8 mouse cellular contexts compared by ENCODE assay signal in the genomic region with DNA sequence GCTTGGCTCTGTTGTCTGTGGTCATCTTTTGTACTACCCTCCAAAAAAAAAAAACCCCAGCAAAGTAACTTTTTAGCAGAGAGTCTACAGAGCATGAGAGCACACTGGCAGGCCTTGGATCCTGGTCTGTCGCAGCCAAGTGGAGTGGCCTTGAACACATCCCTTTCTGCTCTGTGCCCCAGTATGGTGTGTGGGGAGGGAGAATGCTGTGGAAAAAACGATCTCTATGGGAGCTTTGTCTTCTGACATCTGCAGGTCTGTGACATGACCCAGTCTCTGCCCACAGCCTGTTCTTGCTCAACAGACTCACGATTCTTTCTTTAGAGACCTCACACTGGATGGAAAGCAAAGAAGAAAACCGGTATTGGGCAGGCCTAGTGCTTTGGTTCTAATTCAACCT. TPM values are rescaled to one million over a fixed set of nuclear protein-coding genes. Genes with fewer than 3 reads are reported as not detected.
A peak's percentile ranks its signal among the peaks of the same experiment; 100 is the strongest.
DNase-seq lines count a peak whose midpoint lies in the region; ATAC-seq lines count a peak whose summit lies in the region.

No protein-coding gene starts in this region.

- no peak for ATAC-seq in megakaryocyte, adult 5-6 weeks (ENCODE audit: poor library complexity, severe bottlenecking)
- no peak for ATAC-seq in limb, embryonic 11.5 days (ENCODE audit: insufficient number of reproducible peaks, low FRiP score, low TSS enrichment, low read depth)
- no peak for ATAC-seq in stomach, embryonic 14.5 days (ENCODE audit: insufficient number of reproducible peaks, insufficient read depth, low FRiP score, low read depth)

- no peak overlapping the region for H3K9ac ChIP-seq in limb, embryonic 11.5 days (ENCODE audit: low read length)
- peak overlapping the region; percentile 4; the same call in 1 of the 2 replicates for H3K9ac ChIP-seq in stomach, embryonic 14.5 days (replicated peaks; ENCODE audit: low read depth, low read length)

- H3K9me3 ChIP-seq in megakaryocyte, embryonic 14.5 days: no peaks in the 10 kb centered on the region
- no peaks in the 10 kb centered on the region for H3K9me3 ChIP-seq in limb, embryonic 11.5 days (ENCODE audit: control insufficient read depth, low read length)
- no peaks in the 10 kb centered on the region for H3K9me3 ChIP-seq in stomach, embryonic 14.5 days (ENCODE audit: control insufficient read depth, low read depth, low read length)

- peak; percentile 72 for DNase-seq in adrenal gland, adult 2 months
- no peak for DNase-seq in adrenal gland, postnatal 25 days
- DNase-seq in limb, embryonic 11.5 days (ENCODE audit: low spot score): no peak
- DNase-seq in layer of hippocampus, adult 11-12 months (ENCODE audit: low spot score): no peak
- no peak for DNase-seq in left cerebral cortex, postnatal 4 days

- peaks cover 55% of the 10 kb centered on the region for H3K36me3 ChIP-seq in megakaryocyte, embryonic 14.5 days (replicated peaks; ENCODE audit: low read length)
- H3K36me3 ChIP-seq in limb, embryonic 11.5 days (ENCODE audit: control insufficient read depth, insufficient read depth, low read length): peaks cover 6% of the 10 kb centered on the region; the same call in 1 of the 2 replicates
- H3K36me3 ChIP-seq in stomach, embryonic 14.5 days (ENCODE audit: control insufficient read depth, insufficient read depth, low read length): peaks cover 30% of the 10 kb centered on the region

- H3K27me3 ChIP-seq in megakaryocyte, embryonic 14.5 days (replicated peaks): no peaks in the 10 kb centered on the region
- H3K27me3 ChIP-seq in limb, embryonic 11.5 days (ENCODE audit: control insufficient read depth, insufficient read depth, low read length): no peaks in the 10 kb centered on the region
- no peaks in the 10 kb centered on the region for H3K27me3 ChIP-seq in stomach, embryonic 14.5 days (ENCODE audit: control insufficient read depth, insufficient read depth, low read length)

- H3K4me1 ChIP-seq in megakaryocyte, embryonic 14.5 days: peaks cover 72% of the 10 kb centered on the region
- H3K4me1 ChIP-seq in limb, embryonic 11.5 days (ENCODE audit: control insufficient read depth, insufficient read depth, low read length): no peaks in the 10 kb centered on the region
- peaks cover 22% of the 10 kb centered on the region for H3K4me1 ChIP-seq in stomach, embryonic 14.5 days (ENCODE audit: control insufficient read depth, insufficient read depth, low read length)

- peak overlapping the region; percentile 64; the same call in 1 of the 2 replicates for H3K4me2 ChIP-seq in limb, embryonic 11.5 days (ENCODE audit: low read depth, severe bottlenecking)
- H3K4me2 ChIP-seq in stomach, embryonic 14.5 days (replicated peaks; ENCODE audit: low read depth, low read length): peak overlapping the region; percentile 92

- H3K27ac ChIP-seq in limb, embryonic 11.5 days (replicated peaks; ENCODE audit: low read depth, low read length): no peak overlapping the region
- H3K27ac ChIP-seq in stomach, embryonic 14.5 days (ENCODE audit: low read length): peak overlapping the region; percentile 98

- intact Hi-C loops in left cerebral cortex, postnatal 4 days (cut with DNase I): no loop called here

- peak overlapping the region; percentile 100 for H3K4me3 ChIP-seq in megakaryocyte, embryonic 14.5 days (replicated peaks)
- H3K4me3 ChIP-seq in limb, embryonic 11.5 days (ENCODE audit: low read depth, low read length): no peak overlapping the region
- peak overlapping the region; percentile 78 for H3K4me3 ChIP-seq in stomach, embryonic 14.5 days (ENCODE audit: low read depth, low read length)

- WGBS in limb, embryonic 11.5 days: 80% methylated on average over 4 of the region's 4 CpGs
- WGBS in stomach, embryonic 14.5 days: 43% methylated on average over 4 of the region's 4 CpGs

RNA-seq across cellular contexts. Expression of gene Mapk3, which starts 1.6 kb away (rescaled TPM):
- total RNA-seq in adrenal gland, adult 2 months (2021): 100 to 1,000 TPM; 139 to 169 TPM
- polyA plus RNA-seq in adrenal gland, adult 2 months (2012; rRNA removed): 242 and 299 TPM in 2 replicates
- 142 and 170 TPM in 2 replicates for total RNA-seq in adrenal gland, postnatal 25 days (2021)
- polyA plus RNA-seq in megakaryocyte, embryonic 14.5 days (2012; ENCODE audit: insufficient read depth, low replicate concordance): 213 and 289 TPM in 2 replicates
- total RNA-seq in megakaryocyte, adult 5-6 weeks (2015): 173 and 177 TPM in 2 replicates
- 88.3 and 91.1 TPM in 2 replicates for total RNA-seq in megakaryocyte, adult 5-6 weeks (2017)
- 35.4 and 37.4 TPM in 2 replicates for polyA plus RNA-seq in limb, embryonic 11.5 days (2014; fragmentation: Nextera tagmentation; extraction: Ambion mirVana)
- 98.4 and 105 TPM in 2 replicates for polyA plus RNA-seq in stomach, embryonic 14.5 days (2014; fragmentation: Nextera tagmentation; extraction: Ambion mirVana)
- 100 to 1,000 TPM; 196 to 202 TPM for total RNA-seq in left cerebral cortex, postnatal 4 days (2021)

RNA-seq across cellular contexts. Expression of gene Gdpd3, which starts 5.2 kb away (rescaled TPM):
- 1 to 10 TPM; 2.4 TPM for total RNA-seq in adrenal gland, adult 2 months (2021)
- polyA plus RNA-seq in adrenal gland, adult 2 months (2012; rRNA removed): 10.2 and 10.3 TPM in 2 replicates
- total RNA-seq in adrenal gland, postnatal 25 days (2021): 6.5 and 7.5 TPM in 2 replicates
- polyA plus RNA-seq in megakaryocyte, embryonic 14.5 days (2012; ENCODE audit: insufficient read depth, low replicate concordance): 3.4 TPM in 1 of 2 replicates, not detected in the other
- total RNA-seq in megakaryocyte, adult 5-6 weeks (2015): 26.8 and 37.3 TPM in 2 replicates
- total RNA-seq in megakaryocyte, adult 5-6 weeks (2017): 57.9 and 71.4 TPM in 2 replicates
- polyA plus RNA-seq in limb, embryonic 11.5 days (2014; fragmentation: Nextera tagmentation; extraction: Ambion mirVana): 1.7 and 2.4 TPM in 2 replicates
- polyA plus RNA-seq in stomach, embryonic 14.5 days (2014; fragmentation: Nextera tagmentation; extraction: Ambion mirVana): 1.6 and 2.8 TPM in 2 replicates
- 1 to 10 TPM; 5.2 to 5.5 TPM for total RNA-seq in left cerebral cortex, postnatal 4 days (2021)

RNA-seq across cellular contexts. Expression of gene Ypel3, which starts 15.8 kb away (rescaled TPM):
- total RNA-seq in adrenal gland, adult 2 months (2021): 100 to 1,000 TPM in 1 of 2 experiments, 10 to 100 TPM in 1; 92.8 to 136 TPM
- 970 and 1,207 TPM in 2 replicates for polyA plus RNA-seq in adrenal gland, adult 2 months (2012; rRNA removed)
- total RNA-seq in adrenal gland, postnatal 25 days (2021): 122 and 181 TPM in 2 replicates
- polyA plus RNA-seq in megakaryocyte, embryonic 14.5 days (2012; ENCODE audit: insufficient read depth, low replicate concordance): 284 and 689 TPM in 2 replicates
- 196 and 200 TPM in 2 replicates for total RNA-seq in megakaryocyte, adult 5-6 weeks (2015)
- 91.7 and 117 TPM in 2 replicates for total RNA-seq in megakaryocyte, adult 5-6 weeks (2017)
- polyA plus RNA-seq in limb, embryonic 11.5 days (2014; fragmentation: Nextera tagmentation; extraction: Ambion mirVana): 97.8 and 112 TPM in 2 replicates
- polyA plus RNA-seq in stomach, embryonic 14.5 days (2014; fragmentation: Nextera tagmentation; extraction: Ambion mirVana): 103 and 116 TPM in 2 replicates
- total RNA-seq in left cerebral cortex, postnatal 4 days (2021): 100 to 1,000 TPM; 110 to 113 TPM

RNA-seq across cellular contexts. Expression of gene Tbx6, which starts 20.3 kb away (rescaled TPM):
- under 1 TPM; 0.31 to 0.75 TPM for total RNA-seq in adrenal gland, adult 2 months (2021)
- polyA plus RNA-seq in adrenal gland, adult 2 months (2012; rRNA removed): 3.4 and 3.7 TPM in 2 replicates
- 0.67 and 1.6 TPM in 2 replicates for total RNA-seq in adrenal gland, postnatal 25 days (2021)
- 3.0 and 15.0 TPM in 2 replicates for polyA plus RNA-seq in megakaryocyte, embryonic 14.5 days (2012; ENCODE audit: insufficient read depth, low replicate concordance)
- 0.68 and 1.0 TPM in 2 replicates for total RNA-seq in megakaryocyte, adult 5-6 weeks (2015)
- 0.98 and 0.99 TPM in 2 replicates for total RNA-seq in megakaryocyte, adult 5-6 weeks (2017)
- polyA plus RNA-seq in limb, embryonic 11.5 days (2014; fragmentation: Nextera tagmentation; extraction: Ambion mirVana): 0.45 and 0.67 TPM in 2 replicates
- 0.56 and 0.95 TPM in 2 replicates for polyA plus RNA-seq in stomach, embryonic 14.5 days (2014; fragmentation: Nextera tagmentation; extraction: Ambion mirVana)
- under 1 TPM; 0.40 to 0.58 TPM for total RNA-seq in left cerebral cortex, postnatal 4 days (2021)

RNA-seq across cellular contexts. Expression of gene Ppp4c, which starts 31.3 kb away (rescaled TPM):
- 10 to 100 TPM; 77.4 to 86.0 TPM for total RNA-seq in adrenal gland, adult 2 months (2021)
- 89.8 and 92.4 TPM in 2 replicates for polyA plus RNA-seq in adrenal gland, adult 2 months (2012; rRNA removed)
- 91.5 and 101 TPM in 2 replicates for total RNA-seq in adrenal gland, postnatal 25 days (2021)
- 46.3 and 115 TPM in 2 replicates for polyA plus RNA-seq in megakaryocyte, embryonic 14.5 days (2012; ENCODE audit: insufficient read depth, low replicate concordance)
- total RNA-seq in megakaryocyte, adult 5-6 weeks (2015): 186 and 196 TPM in 2 replicates
- 139 and 154 TPM in 2 replicates for total RNA-seq in megakaryocyte, adult 5-6 weeks (2017)
- polyA plus RNA-seq in limb, embryonic 11.5 days (2014; fragmentation: Nextera tagmentation; extraction: Ambion mirVana): 400 and 426 TPM in 2 replicates
- polyA plus RNA-seq in stomach, embryonic 14.5 days (2014; fragmentation: Nextera tagmentation; extraction: Ambion mirVana): 239 and 258 TPM in 2 replicates
- 10 to 100 TPM; 71.1 to 79.7 TPM for total RNA-seq in left cerebral cortex, postnatal 4 days (2021)
